Mouse (Mus musculus) cerebellum, adult 9-10 months (tissue): ENCODE data around the gene Gm6710.
"Not testable (repeated sequence)": the region's sequence is repeated elsewhere in the genome, so short reads cannot be mapped to it uniquely, and the experiment has no call there.

Source experiments
- DNase-seq: peaks from one replicate; pipeline ENCODE4 v3.0.0; 2022

The Gm6710 gene

GRCm38 (mm10) chr2:175869024-175869423 is at the start of gene Gm6710:
Gm6710 (plus strand) TSS chr2:175869219.
- not testable (repeated sequence) for DNase-seq
